Mouse (Mus musculus) A20 (cell line): ENCODE results near the gene Tmco4.
A peak's percentile ranks its signal among the peaks of the same experiment; 100 is the strongest.

Source experiments
- DNase-seq: peaks from one replicate; pipeline ENCODE4 v3.0.0-alpha.2; 2011; ENCODE audit warnings: low read depth, low spot score

The Tmco4 gene

DNA sequence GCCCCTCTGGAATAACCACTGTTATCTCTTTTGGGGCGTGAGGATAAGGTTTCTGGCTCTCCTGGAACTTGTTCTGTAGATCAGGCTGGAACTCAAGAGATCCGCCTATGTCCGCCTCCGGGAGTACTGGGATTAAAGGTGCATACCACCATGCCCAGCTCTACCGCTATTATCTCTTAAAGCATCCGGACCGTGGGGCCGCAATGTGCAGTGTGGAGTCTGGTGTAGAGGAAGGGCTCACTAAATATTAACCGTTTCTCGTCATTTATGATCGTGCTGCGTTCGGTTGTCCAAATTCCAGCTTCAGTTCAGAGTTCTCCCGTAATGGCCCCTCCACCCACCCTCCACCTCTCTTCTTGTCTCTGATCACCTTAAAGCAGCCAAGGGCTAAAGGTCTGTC, 45.7 kb downstream of the Tmco4 start:
- DNase-seq, result no peak

DNA sequence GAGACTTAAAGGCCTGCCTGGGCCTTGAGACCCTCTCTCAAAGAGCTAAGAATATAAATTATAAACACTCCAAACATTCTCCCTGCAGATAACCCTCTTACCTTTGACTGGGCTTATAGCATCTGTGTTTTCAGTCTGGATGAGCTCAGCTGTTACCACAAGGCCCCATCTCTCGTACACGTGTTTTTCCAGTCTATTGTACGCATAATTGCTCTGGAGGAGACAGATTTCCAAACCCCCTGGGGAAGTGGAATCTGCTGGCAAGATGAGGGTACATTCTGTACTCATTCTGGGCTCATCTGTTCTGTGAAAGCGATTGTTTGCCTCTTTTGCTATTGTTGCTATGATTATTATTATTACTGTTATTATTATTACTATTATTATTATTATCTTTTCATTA, 46.3 kb downstream of the Tmco4 start:
- no peak for DNase-seq

DNA sequence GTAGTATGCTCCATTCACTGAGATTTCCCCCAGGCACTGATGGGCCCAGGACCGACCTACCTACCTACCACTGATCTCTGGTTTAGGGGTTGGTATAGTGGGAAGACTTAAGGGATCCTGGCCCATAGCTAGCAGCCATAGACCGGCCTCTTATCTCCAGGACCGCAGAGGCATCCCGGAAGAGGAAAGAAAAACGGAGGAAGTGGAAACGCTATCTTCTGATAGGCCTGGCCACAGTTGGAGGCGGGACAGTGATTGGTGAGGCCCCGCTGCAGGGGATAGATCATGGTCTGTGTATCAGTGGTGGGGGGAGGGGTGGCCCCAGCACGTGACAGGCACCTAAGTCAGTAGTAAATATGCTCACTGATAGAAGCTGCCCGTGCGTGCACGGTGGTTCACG, 46.7 kb downstream of the Tmco4 start:
- no peak for DNase-seq

DNA sequence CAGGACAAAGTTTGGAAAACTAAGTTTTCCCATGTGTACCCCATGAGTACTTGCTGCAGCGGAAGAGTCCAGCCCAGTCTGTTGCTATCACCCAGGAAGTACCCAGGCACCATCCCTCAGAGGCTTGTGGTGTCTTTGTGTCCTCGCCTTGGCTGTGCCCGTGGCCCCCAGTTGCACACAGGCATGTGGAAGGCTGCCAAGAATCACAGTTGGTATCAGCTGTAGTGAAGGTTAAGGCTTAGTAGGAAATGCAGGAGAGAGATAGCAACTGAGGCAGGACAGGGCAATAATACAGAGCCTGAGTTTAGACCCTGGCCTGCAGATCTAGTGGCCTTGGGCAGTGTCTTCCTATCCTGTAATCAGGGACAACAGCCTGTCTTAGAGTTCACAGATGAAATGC, 47.7 kb downstream of the Tmco4 start:
- no peak for DNase-seq

DNA sequence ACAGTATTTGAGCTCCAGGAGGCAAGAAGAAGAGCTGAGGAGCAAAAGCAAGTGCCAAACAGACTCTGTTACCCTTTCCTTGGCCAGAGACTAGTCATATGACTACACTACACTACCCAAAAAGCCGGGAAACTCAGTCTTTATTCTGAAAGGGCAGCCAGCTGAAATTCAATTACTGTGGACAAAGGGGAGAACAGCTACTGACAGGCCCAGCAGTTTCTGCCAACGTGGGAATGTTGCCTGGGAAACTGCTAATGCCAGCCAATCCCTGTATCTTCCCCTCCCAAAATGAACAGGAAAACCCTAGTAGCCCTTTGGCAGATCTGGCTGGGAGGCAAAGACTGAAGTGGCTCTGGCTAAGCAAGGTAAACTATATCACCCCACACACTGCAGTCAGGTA, 51.7 kb downstream of the Tmco4 start:
- DNase-seq, result no peak

DNA sequence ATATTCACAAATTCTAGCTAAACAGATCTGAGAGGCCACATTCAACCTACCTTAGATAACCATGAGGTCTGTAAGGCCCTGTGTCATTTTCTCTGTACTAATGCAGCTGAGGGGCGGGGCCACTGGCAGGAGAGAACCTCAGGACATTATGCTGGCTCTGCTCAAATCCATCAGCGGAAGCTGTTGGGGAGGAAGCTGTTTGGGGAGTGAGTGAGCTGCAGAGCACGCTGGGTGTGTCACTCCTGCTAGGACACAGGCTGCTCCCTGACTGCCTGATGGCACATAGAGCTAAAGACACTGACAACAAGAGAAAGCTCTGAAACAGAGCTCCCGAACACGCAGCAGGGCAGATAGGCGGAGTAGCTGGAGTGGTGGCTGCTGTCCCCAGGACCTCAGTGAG, 58.0 kb downstream of the Tmco4 start:
- DNase-seq, result no peak

DNA sequence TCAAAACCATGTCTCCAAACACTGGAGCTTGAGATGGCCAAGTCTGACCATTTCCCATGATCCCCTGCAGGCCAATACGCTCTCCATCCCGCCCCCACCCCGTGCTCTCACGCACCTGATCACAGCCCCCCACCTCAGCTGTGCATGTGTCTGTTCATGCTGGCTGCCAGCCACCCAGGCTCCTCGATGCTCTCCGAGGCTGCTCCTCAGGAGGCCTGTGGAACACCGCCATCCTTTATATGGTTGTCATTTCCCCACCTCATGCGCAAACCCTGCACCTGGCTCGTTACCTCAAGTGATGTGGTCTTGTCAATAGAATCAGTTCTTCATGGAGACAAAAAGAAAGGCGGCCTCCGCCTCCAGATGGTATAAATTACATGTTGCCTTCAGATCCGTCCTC, 59.8 kb downstream of the Tmco4 start:
- no peak for DNase-seq

DNA sequence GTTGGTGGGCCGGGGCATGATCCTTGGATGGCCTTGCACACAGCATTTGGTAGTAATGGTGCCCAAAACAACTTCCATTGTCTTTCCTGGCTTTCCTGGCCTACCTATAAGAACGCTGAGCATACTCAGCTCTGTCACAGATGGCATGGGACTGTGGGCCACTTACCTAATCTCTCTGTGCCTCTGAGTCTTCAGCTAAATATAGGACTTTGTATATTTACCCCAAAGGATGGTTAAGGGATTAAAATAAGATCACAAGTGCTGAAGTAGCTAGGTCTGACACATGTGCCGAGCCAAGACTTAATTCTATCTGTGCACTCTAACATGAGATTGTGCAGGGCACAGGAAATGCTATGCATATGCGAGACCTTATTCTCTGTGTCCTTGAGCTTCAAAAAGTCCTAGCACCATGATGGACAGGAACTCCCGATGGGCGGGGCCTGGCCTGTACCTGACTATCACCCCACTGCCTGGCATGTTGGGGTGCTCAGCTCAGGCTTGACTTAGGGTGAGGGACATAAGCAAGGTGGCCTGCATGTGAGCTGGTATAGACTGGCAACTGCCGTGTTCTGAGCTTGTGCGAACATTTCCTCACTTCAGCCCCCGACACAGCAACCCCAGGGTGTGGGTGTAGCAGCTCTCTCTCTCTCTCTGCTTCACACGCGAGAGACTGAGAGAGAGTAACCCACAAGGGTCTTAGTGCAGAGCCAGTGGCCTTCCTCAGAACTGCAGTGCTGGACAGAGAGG, 60.7 kb downstream of the Tmco4 start:
- DNase-seq, result no peak

DNA sequence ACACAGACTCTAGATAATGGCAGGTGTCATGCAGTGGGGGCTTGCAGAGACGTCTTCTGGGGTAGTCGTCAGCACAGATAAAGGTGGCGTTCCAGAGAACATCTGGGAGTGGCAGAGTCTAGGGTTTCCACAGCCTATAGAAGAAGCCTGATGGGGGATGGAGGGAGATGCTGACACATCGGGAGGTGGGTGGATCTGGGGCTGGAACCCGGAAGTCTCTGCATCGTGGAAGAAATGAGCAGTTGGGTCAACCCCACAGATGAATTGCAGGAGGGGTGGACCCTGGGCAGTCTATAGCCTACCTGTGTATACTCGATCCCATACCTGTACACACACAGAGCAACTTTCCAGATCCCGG, 61.3 kb downstream of the Tmco4 start:
- DNase-seq, result no peak

DNA sequence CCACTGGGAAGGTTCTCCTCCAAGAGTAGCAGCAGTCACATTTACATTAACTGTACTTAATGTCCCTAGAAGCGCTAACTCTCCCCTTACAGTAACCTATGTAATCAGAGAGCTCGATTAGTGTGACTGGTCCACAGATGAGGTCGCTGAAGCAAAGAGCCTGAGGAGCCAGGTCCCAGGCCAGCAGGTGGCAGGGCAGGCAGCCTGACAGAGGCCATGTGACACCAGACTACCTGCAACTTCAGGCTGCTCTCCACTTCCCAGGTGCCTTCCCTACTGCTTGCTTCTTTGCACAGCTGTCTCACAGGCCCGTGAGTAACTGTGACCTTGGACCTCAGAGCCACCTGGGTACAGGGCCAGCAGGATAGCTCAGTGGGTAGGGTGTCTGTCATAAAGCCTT, 61.9 kb downstream of the Tmco4 start:
- DNase-seq, result peak; percentile 42

DNA sequence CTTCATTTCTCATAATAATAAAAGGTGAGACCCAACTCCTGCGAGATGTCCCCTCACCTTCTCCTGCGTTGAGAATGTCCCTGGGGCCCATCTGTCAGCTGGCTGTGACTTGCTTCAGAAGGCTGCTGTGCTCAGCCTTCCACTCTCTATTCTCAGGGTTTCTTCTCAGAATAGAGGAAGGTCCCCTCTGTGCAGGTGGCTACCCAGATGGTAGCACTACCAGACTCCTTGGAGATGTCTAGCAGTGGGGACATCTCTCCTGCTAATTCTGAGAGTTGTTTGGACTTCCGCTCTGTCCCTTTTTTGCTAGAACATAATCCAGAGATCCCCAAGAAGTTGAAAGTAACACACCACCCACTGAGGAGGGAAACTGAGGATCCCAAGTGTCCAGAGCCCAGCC, 62.3 kb downstream of the Tmco4 start:
- no peak for DNase-seq

DNA sequence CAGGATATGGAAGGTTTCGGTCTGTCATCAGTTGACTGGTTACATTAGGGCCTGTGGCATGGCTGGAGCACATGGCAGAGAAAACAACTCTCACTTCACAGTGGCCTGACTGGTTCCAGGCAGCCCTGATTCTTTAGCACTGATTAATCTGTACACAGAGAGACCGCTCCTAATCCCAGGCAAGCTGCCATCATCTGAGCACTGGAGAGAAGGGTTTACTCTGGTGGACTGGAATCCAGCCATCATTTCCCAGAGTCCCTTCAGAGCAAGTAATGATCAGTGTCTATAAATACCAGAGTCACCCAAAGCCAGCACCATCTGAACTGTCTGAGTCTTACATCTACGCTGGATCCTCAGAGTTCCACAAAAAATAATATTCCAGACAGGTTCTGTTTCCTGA, 63.1 kb downstream of the Tmco4 start:
- no peak for DNase-seq

DNA sequence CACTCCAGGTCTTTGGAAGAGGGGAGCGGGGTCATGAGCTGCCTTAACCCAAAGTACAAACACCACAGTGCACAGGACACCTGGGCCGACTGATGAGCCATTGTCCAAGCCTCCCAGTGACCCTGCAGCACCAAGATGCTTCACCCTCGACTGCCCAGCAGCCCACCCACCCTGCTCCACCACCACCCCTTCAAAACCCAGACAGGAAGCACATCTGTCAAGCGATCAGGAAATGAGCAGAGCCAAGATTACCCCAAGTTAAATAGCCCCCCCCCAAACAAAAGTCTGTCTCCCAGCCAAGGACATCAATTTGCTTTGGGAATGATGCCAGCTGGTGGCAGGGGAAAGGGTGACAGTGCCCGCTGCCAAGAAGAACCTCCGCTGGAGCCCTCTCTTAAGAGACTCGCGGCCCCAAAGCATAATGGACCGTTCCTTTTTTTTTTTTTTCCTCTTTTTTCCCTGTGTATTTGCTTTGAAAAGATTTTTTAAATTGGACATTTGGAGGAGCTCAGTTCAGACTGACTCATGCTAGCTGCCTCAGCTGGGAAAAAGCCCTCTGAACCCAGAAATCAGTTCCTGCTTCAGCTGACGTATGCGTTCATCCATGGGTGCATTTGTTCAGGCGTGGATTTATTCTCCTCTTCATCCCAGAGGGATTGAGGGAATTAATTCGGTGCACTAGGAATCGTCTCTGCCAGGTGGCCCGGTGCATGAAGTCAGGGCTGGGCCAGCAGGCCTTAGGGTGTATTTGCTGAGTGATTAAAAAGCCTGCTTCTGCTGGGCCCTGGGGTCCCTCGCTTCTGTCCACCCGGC, 65.3 kb downstream of the Tmco4 start:
- DNase-seq, result no peak

DNA sequence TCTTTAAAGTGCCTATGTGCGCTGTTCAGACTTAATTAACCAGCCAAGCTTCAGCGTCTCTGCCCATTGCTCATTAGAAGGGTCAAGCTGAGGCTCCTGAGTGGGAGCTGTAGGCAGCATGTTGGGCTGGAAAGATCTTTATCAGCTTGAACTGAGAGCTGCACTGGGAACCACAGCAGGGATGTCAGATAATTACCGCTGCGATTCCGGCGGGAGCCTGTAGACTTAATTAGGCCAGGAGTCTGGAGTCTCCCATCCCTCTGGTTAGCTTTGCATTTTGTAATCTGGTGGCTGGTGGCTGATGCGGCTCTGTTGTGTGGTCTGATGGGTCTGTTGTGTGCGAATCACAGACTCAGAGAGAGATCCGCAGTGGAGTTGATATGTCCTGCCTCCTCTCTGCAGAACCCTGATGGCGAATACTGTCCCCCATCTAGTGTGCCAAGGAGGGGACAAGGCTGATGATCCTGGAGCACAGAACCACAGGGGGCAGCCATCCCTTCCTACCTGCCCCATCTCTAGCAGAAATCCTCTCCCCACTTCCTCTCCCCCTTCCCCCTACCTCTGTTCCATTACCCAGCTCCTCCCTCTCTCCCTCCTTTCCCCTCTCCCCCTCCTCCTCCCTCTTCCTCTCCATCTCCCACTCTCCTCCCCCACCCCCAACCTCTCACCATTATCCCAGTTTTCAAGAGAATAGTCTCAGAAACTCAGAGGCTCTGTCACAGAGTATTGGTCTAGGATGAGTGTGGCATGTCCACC, 67.6 kb downstream of the Tmco4 start:
- no peak for DNase-seq

DNA sequence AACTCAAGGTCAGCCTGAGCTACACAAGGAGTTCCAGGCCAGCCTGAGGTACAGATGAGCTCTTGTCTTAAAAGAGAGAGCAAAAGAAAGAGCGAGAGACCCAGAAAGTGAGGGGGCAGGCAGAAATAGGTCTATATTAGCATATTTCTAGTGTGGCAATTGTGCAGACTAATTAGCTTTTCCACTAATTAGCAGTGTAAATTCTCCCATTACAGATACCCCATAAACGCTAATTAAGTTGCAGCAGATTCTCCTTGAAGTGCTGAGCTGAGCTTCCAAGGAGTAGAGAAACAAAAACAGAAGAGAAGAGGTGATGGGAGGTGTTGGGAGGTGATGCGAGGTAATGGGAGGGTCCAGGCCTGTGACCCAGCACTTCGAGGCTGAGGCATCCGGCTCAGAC, 69.9 kb downstream of the Tmco4 start:
- DNase-seq, result no peak

DNA sequence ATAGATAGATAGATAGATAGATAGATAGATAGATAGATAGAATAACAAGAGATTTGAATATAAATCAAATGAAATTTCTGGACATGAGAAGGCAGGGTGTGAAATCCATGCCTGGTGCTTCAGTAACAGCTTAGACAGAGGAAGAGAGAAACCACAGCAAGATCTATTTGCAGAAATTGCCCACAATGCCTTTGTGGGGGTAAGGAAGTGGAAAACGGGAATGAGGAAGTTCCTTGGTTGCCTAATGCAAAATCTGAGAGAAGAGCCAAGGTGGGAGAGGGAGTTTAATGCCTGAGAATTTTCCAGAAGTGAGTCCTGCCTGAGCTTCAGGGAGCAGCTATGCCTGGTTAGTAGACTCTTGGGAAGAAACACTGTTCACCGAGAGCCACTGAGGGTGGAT, 70.9 kb downstream of the Tmco4 start:
- peak; percentile 14 for DNase-seq

DNA sequence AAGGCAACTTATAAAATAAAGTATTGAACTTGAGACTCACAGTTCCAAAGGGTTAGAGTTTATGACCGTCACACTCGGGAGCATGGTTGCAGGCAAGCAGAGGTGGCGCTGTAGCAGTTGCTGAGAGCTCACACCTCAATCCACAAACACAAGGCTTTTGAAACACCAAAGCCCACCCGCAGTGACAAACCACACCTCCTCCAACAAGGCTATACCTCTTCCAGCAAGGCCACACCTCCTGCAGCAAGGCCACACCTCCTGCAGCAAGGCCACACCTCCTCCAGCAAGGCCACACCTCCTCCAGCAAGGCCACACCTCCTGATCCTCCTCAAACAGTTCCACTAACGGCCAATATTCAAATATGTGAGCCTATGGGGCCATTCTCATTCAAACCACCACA, 71.9 kb downstream of the Tmco4 start:
- no peak for DNase-seq

DNA sequence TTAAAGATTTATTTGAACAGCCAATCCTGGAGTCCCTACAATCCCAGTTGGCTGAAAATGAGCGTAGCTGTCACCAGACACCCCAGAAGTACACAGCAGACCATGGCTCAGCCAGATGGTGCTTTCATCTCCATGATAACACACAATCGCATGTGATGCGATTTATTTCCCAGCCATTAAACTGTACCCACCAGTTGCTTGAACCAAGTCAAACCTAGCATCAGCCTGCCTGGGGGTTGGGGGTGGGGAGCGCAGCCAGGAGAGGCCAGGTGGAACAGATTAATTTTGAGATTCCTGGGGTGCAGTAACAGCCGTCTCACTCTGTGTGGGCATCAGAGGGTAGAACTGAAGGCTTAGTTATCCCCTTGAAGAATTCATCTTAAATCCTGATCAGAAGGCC, 73.7 kb downstream of the Tmco4 start:
- DNase-seq, result no peak

DNA sequence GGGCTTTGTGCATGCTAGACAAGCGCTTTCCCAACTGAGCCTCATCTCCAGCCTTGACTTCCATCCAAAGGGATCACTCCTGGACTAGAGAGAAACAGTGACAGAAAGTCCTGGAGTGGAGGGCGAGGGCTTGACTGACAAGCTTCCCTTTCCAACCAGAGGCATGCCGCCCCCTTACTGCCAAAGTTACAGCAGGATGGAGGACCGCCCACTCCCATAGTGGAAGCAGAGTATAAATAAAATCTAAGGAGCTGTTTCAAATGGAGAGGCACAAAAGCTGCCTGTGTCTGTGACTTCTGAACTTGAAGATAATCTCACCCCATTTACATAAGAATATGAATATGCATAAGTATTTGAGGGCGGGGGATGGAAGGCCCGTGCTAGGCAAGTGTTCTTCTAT, 75.8 kb downstream of the Tmco4 start:
- no peak for DNase-seq

DNA sequence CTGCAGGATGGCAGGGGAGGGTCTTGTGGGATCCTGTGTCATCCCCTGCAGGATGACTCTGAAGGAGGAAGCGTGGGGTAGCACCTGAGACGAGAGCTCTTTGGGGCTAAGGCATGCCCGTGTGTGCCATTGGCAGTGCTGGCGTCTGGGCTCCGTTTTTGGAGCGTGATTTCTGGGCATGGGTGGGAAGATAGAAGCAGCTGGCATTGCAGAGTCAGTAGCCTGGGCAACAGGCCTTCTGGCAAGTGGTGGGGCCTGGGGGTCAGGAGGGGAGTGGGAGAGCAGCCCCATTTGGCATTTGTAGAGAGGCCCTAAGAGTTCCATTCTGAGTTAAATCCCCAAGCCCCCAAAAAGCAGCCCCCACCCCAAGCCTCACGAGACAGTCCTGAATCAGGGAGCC, 80.1 kb downstream of the Tmco4 start:
- DNase-seq, result no peak

DNA sequence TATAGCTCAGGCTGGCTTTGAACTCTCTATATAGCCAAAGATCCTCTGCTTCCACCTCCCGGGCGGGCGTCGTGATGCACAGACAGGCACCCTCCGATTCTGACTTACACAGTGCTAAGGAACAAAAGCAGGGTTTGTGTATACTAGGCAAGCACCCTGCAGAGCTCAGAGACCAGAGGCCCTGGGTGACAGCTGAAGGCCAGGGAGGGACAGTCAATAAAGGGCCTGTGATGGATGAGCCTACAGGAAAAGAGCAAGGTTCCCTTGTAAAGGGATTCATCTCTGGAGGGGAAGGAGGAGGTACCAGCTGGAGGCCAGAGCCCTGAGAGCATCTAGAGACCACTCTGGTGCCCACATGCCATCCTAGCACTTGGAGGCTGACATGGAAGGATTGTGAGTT, 80.7 kb downstream of the Tmco4 start:
- DNase-seq, result no peak

DNA sequence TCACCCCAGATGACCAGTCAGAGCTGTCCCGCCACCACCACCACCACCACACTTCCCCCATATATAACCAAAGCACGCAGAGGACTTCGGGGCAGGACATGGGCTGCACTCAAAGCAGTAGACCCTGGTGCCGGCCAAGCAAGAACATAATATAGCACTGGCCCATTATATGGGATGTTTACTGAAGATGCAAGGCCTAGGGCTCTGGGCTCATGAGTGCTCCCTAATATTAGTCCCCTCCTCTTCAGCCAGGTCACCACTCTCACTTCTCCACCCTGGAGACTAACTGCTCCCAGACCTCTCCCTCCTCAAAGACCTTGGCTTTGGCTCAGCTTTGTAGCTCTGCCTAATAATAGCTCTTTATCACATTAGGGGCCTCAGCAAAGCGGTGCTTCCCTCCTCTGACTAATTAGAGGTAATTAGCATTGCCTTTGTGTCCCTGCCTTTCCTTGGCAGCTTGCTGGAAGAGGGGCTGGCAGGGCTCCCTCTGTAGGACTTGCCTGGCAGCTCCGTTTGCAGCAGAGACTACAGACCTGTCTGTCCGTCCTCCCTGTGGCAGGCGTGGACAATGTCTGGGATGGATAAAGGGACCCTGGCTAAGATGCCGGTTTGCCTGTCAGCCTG, 81.7 kb downstream of the Tmco4 start:
- no peak for DNase-seq
